Mouse (Mus musculus) macrophage (primary cell): ENCODE data around the gene Hnrnpa1. TPM values are rescaled to one million over a fixed set of nuclear protein-coding genes. Genes with fewer than 3 reads are reported as not detected.

Experiments
- H3K27ac ChIP-seq: fragments of 350-480 bp; formaldehyde crosslinking; 2 replicates; pipeline ENCODE4 v1.9.0; 2021
- H3K36me3 ChIP-seq: fragments of 350-480 bp; formaldehyde crosslinking; 2 replicates; pipeline ENCODE4 v1.9.0; 2021; ENCODE audit errors: inconsistent target
- H3K4me3 ChIP-seq: fragments of 350-480 bp; formaldehyde crosslinking; 2 replicates; pipeline ENCODE4 v1.9.0; 2021; ENCODE audit errors: inconsistent target
- H3K79me2 ChIP-seq: fragments of 350-480 bp; formaldehyde crosslinking; 2 replicates; pipeline ENCODE4 v1.9.0; 2021; ENCODE audit errors: inconsistent target
- WGBS: methylation state at CpG from one replicate; pipeline ENCODE4 v1.1.7; 2026; ENCODE audit warnings: inconsistent platforms; ENCODE audit not compliant: missing documents; 5-methylcytosine and 5-hydroxymethylcytosine counted together
- polyA plus RNA-seq: library from polyadenylated mRNA; stranded (reverse); fragments of 250-400 nt; gene quantifications from 3 replicates; pipeline ENCODE4 v1.2.4, GENCODE M21; 2018; ENCODE audit warnings: inconsistent platforms

Hnrnpa1 gene
- polyA plus RNA-seq, 1 experiment from 2014 or later, result 228 TPM

GRCm38 (mm10) chr15:103227022-103227421 is 13.2 kb upstream of the Hnrnpa1 start:
- Histone ChIP-seq H3K27ac (no peak overlapping the region), H3K4me3 (no peak overlapping the region), H3K36me3 (no peaks in the 10 kb centered on the region), H3K79me2 (peaks cover 100% of the 10 kb centered on the region)
- 86% methylated on average over 3 of the region's 3 CpGs for WGBS

GRCm38 (mm10) chr15:103227572-103227971 is 12.7 kb upstream of the Hnrnpa1 start:
- Histone ChIP-seq H3K4me3 (no peak overlapping the region), H3K79me2 (peaks cover 100% of the 10 kb centered on the region), H3K27ac (no peak overlapping the region), H3K36me3 (no peaks in the 10 kb centered on the region)
- 95% methylated on average over 2 of the region's 2 CpGs for WGBS

- H3K4me3 ChIP-seq, result no peak overlapping the region
- peaks cover 100% of the 10 kb centered on the region for H3K79me2 ChIP-seq
- H3K36me3 ChIP-seq, result no peaks in the 10 kb centered on the region
- WGBS, result 93% methylated on average over 2 of the region's 2 CpGs
- H3K27ac ChIP-seq, result no peak overlapping the region
Measured at GRCm38 (mm10) chr15:103228904-103229303, 11.3 kb upstream of the Hnrnpa1 start.

- 100% methylated on average over 1 of the region's 2 CpGs for WGBS
- H3K27ac ChIP-seq, result no peak overlapping the region
- peaks cover 100% of the 10 kb centered on the region for H3K79me2 ChIP-seq
- no peaks in the 10 kb centered on the region for H3K36me3 ChIP-seq
- H3K4me3 ChIP-seq, result no peak overlapping the region
Measured at GRCm38 (mm10) chr15:103233119-103233518, 7.1 kb upstream of the Hnrnpa1 start.

- WGBS, result 78% methylated on average over 7 of the region's 7 CpGs
- H3K79me2 ChIP-seq, result peaks cover 87% of the 10 kb centered on the region
- H3K4me3 ChIP-seq, result no peak overlapping the region
- H3K36me3 ChIP-seq, result peaks cover 1% of the 10 kb centered on the region; the same call in 1 of the 2 replicates
- H3K27ac ChIP-seq, result no peak overlapping the region
Measured at GRCm38 (mm10) chr15:103237295-103237694, 2.9 kb upstream of the Hnrnpa1 start.

GRCm38 (mm10) chr15:103239130-103239684 is 1.0 kb upstream of the Hnrnpa1 start:
- Histone ChIP-seq H3K4me3 (peak overlapping the region; percentile 72), H3K79me2 (peaks cover 86% of the 10 kb centered on the region), H3K36me3 (peaks cover 17% of the 10 kb centered on the region), H3K27ac (peak overlapping the region; percentile 90)
- under 1% methylated on average over 26 of the region's 26 CpGs for WGBS

- Histone ChIP-seq H3K79me2 (peaks cover 81% of the 10 kb centered on the region), H3K4me3 (peak within 1 kb of the TSS; percentile 72), H3K27ac (peak within 1 kb of the TSS; percentile 90), H3K36me3 (peaks cover 17% of the 10 kb centered on the region)
- WGBS, result under 1% methylated on average over 39 of the region's 39 CpGs
Measured at GRCm38 (mm10) chr15:103239685-103240159, 510 bp upstream of the Hnrnpa1 start, which contains the start of gene Cbx5. TSS of gene Cbx5 (minus strand) at chr15:103239816.

GRCm38 (mm10) chr15:103241071-103242018 is 1.1 kb downstream of the Hnrnpa1 start:
- Histone ChIP-seq H3K4me3 (peak overlapping the region; percentile 72), H3K79me2 (peaks cover 70% of the 10 kb centered on the region), H3K27ac (peak overlapping the region; percentile 90), H3K36me3 (peaks cover 32% of the 10 kb centered on the region)
- 1% methylated on average over 9 of the region's 12 CpGs for WGBS

GRCm38 (mm10) chr15:103242885-103243284 is 2.7 kb downstream of the Hnrnpa1 start:
- H3K79me2 ChIP-seq, result peaks cover 54% of the 10 kb centered on the region
- H3K27ac ChIP-seq, result no peak overlapping the region
- peaks cover 47% of the 10 kb centered on the region for H3K36me3 ChIP-seq
- WGBS, result 38% methylated on average over 8 of the region's 8 CpGs
- no peak overlapping the region for H3K4me3 ChIP-seq

- Histone ChIP-seq H3K36me3 (peaks cover 54% of the 10 kb centered on the region), H3K79me2 (peaks cover 40% of the 10 kb centered on the region), H3K4me3 (no peak overlapping the region), H3K27ac (no peak overlapping the region)
- WGBS, result 78% methylated on average over 6 of the region's 6 CpGs
Measured at GRCm38 (mm10) chr15:103245616-103246015, 5.4 kb downstream of the Hnrnpa1 start.

GRCm38 (mm10) chr15:103247078-103247781 is 7.0 kb downstream of the Hnrnpa1 start:
- Histone ChIP-seq H3K27ac (no peak overlapping the region), H3K4me3 (no peak overlapping the region), H3K36me3 (peaks cover 53% of the 10 kb centered on the region), H3K79me2 (peaks cover 24% of the 10 kb centered on the region)
- 80% methylated on average over 9 of the region's 9 CpGs for WGBS

- H3K27ac ChIP-seq, result no peak overlapping the region
- peaks cover 17% of the 10 kb centered on the region for H3K79me2 ChIP-seq
- H3K36me3 ChIP-seq, result peaks cover 46% of the 10 kb centered on the region
- H3K4me3 ChIP-seq, result no peak overlapping the region
Measured at GRCm38 (mm10) chr15:103247782-103248400, 7.7 kb downstream of the Hnrnpa1 start.

- peaks cover 40% of the 10 kb centered on the region for H3K36me3 ChIP-seq
- peaks cover 10% of the 10 kb centered on the region for H3K79me2 ChIP-seq
- WGBS, result 91% methylated on average over 28 of the region's 28 CpGs
- H3K27ac ChIP-seq, result no peak overlapping the region
- no peak overlapping the region for H3K4me3 ChIP-seq
Measured at GRCm38 (mm10) chr15:103248401-103249313, 8.4 kb downstream of the Hnrnpa1 start.
